Mouse (Mus musculus) neural tube, embryonic 11.5 days (tissue): ENCODE data around the gene Adamts14. TPM values are rescaled to one million over a fixed set of nuclear protein-coding genes. Genes with fewer than 3 reads are reported as not detected.

Experiments
- ATAC-seq: fragments of 200-750 bp; cut with Nextera tagmentation; 2 replicates; pipeline ENCODE4 v1.8.0; 2017; ENCODE audit warnings: moderate number of reproducible peaks, mild to moderate bottlenecking, moderate TSS enrichment, moderate library complexity; ENCODE audit not compliant: insufficient read depth, low FRiP score, low TSS enrichment
- DNase-seq: peaks from one replicate; pipeline ENCODE4 v3.0.0-alpha.2; 2015; ENCODE audit warnings: low spot score
- H3K27ac ChIP-seq: fragments of 300-500 bp; sonication (generic); 2 replicates; pipeline ENCODE4 v1.5.1; 2014; ENCODE audit warnings: low read depth, mild to moderate bottlenecking, low read length
- H3K27me3 ChIP-seq: fragments of 300-500 bp; sonication (generic); 2 replicates; pipeline ENCODE4 v1.6.1; 2014; ENCODE audit warnings: mild to moderate bottlenecking, low read length, mixed read lengths; ENCODE audit not compliant: control insufficient read depth, insufficient read depth
- H3K36me3 ChIP-seq: fragments of 300-500 bp; sonication (generic); 2 replicates; pipeline ENCODE4 v1.6.1; 2014; ENCODE audit warnings: mild to moderate bottlenecking, low read length, moderate library complexity, mixed read lengths; ENCODE audit not compliant: control insufficient read depth, insufficient read depth
- H3K4me1 ChIP-seq: fragments of 300-500 bp; sonication (generic); 2 replicates; pipeline ENCODE4 v1.6.1; 2014; ENCODE audit warnings: low read length, mixed read lengths; ENCODE audit not compliant: control insufficient read depth, insufficient read depth
- H3K4me2 ChIP-seq: fragments of 300-500 bp; sonication (generic); 2 replicates; pipeline ENCODE4 v1.6.1; 2014; ENCODE audit warnings: low read depth, mild to moderate bottlenecking, moderate library complexity
- H3K4me3 ChIP-seq: fragments of 300-500 bp; sonication (generic); 2 replicates; pipeline ENCODE4 v1.5.1; 2014; ENCODE audit warnings: low read depth, low read length
- H3K9ac ChIP-seq: fragments of 300-500 bp; sonication (generic); 2 replicates; pipeline ENCODE4 v1.6.1; 2014; ENCODE audit warnings: mild to moderate bottlenecking, low read length
- H3K9me3 ChIP-seq: fragments of 300-500 bp; sonication (generic); 2 replicates; pipeline ENCODE4 v1.6.1; 2016; ENCODE audit warnings: low read length; ENCODE audit not compliant: control insufficient read depth
- WGBS: fragments of 180-500 bp; shearing (Covaris S2); extraction: QIAGEN DNeasy Blood & Tissue Kit; methylation state at CpG from one replicate; pipeline ENCODE4 v1.1.7; 2014; 5-methylcytosine and 5-hydroxymethylcytosine counted together
- polyA plus RNA-seq: library from polyadenylated mRNA; unstranded; fragments of >200 nt; fragmentation: Nextera tagmentation; extraction: Ambion mirVana; gene quantifications from 2 replicates; pipeline ENCODE4 v1.2.1, GENCODE M21; 2014

Gene Adamts14
- polyA plus RNA-seq, 1 experiment from 2014 or later = 0.34 TPM

DNA sequence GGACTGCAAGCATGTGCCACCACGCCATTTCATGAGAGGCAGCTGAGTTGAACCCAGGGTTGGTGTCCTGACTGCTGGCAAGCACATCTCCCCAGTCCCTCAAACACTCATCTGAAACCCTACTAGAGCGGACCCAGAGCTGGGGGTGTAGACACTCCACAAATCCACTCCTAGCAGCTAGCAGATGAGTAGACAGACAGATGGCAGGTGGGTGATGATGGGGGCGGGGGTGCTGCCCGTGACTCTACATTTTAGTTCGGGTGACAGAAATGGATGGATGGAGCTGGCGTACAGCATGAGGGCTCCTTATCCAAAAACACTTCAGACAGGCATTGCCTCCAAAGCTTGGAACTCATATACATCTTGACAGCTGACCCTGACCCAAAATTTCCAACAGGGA is 26.9 kb downstream of the Adamts14 start:
- Histone ChIP-seq H3K4me3 (no peak overlapping the region), H3K4me2 (no peak overlapping the region), H3K27ac (no peak overlapping the region), H3K9ac (no peak overlapping the region), H3K27me3 (no peaks in the 10 kb centered on the region), H3K9me3 (no peaks in the 10 kb centered on the region), H3K36me3 (no peaks in the 10 kb centered on the region), H3K4me1 (no peaks in the 10 kb centered on the region)
- ATAC-seq (no peak), DNase-seq (no peak)
- 84% methylated on average over 6 of the region's 6 CpGs for WGBS

DNA sequence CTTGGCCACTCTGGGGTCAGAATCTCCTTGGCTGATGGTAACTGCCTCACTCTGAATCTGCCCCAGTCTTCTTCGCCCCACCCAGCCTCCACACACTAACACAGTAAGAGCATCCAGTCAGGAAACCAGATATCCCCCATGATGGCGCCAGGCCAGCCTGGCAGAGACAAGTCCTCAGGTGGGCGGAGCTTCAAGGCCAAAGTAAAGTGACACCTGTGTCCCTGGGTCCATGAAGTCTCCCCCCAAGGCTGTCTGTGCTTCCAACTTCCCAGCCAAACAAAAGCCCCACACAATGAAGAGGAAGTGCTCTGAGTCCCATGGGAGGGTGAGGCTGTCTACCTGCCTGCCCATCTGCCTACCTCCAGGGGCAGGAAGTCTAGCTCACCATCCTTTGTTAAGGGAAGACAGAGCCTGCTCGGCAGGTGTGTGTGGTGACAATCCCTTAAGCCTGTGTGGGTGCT is 31.2 kb downstream of the Adamts14 start:
- Histone ChIP-seq H3K27me3 (no peaks in the 10 kb centered on the region), H3K36me3 (no peaks in the 10 kb centered on the region), H3K27ac (no peak overlapping the region), H3K4me1 (no peaks in the 10 kb centered on the region), H3K4me2 (no peak overlapping the region), H3K4me3 (no peak overlapping the region), H3K9me3 (no peaks in the 10 kb centered on the region), H3K9ac (no peak overlapping the region)
- DNase-seq (no peak), ATAC-seq (no peak)
- WGBS = 71% methylated on average over 4 of the region's 4 CpGs

DNA sequence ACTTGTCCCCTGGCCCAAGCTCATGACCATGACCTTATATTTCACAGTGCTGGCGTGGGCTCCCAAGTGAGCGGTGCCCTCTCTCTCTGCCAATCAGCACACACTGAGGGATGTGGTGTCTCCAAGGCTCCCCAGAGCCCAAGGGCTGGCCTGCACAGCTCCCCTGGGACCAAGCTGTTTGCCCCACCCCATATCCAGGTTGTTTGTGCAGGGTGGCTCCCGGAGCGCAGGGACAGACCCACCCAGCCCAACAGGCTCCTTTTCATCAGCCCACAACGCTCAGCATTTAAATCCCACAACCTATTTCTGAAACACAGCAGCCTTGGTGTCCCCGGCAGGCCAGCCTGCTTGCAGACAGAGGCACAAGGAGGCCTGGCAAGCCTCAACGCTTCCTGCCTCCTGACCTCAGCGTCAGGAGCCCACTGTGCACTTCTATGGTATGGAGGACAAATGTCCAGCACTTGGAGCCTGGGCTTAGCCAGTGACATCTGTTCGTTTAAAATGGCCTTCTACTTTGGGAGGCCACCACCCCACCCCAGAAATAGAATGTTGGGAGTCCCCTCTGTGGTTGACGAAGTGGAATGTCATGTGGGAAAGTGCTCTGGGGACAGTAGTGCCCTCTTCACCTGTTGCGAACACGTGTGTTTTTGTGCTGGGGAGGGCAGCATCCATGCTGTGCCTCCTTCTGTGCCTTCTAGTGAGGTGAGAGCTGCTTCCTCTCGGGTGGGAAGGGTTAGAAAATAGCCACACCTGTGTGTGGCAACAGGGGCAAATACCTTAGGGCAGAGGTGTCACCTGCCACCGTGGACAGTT is 32.9 kb downstream of the Adamts14 start:
- WGBS = 74% methylated on average over 14 of the region's 14 CpGs
- Histone ChIP-seq H3K4me1 (no peaks in the 10 kb centered on the region), H3K4me3 (no peak overlapping the region), H3K4me2 (no peak overlapping the region), H3K9ac (no peak overlapping the region), H3K36me3 (no peaks in the 10 kb centered on the region), H3K9me3 (no peaks in the 10 kb centered on the region), H3K27ac (no peak overlapping the region), H3K27me3 (no peaks in the 10 kb centered on the region)
- ATAC-seq = no peak
- DNase-seq = no peak

DNA sequence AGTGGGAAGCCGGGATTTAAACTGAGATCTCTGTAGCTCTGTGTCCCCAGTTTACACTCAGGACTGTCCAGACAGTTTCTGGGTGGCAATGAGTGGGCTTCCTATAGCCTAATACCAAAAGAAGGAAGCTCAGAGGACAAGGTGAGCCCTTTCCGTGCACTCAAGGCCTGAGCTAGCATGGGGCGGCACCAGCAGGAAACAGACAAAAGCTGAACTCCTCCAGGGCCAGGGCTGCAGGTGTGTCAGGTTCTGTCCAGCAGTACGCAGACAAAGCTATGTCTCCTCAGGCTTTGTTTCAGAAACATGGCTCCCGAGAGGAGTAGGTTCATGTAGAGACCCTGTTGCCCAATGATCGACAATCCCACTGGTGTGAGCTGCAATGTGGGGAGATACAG is 35.9 kb downstream of the Adamts14 start:
- no peak overlapping the region for H3K4me3 ChIP-seq
- no peak overlapping the region for H3K4me2 ChIP-seq
- WGBS = 80% methylated on average over 6 of the region's 6 CpGs
- no peaks in the 10 kb centered on the region for H3K4me1 ChIP-seq
- DNase-seq = no peak
- no peaks in the 10 kb centered on the region for H3K27me3 ChIP-seq
- no peak overlapping the region for H3K27ac ChIP-seq
- H3K9ac ChIP-seq = no peak overlapping the region
- no peaks in the 10 kb centered on the region for H3K9me3 ChIP-seq
- H3K36me3 ChIP-seq = no peaks in the 10 kb centered on the region
- no peak for ATAC-seq

DNA sequence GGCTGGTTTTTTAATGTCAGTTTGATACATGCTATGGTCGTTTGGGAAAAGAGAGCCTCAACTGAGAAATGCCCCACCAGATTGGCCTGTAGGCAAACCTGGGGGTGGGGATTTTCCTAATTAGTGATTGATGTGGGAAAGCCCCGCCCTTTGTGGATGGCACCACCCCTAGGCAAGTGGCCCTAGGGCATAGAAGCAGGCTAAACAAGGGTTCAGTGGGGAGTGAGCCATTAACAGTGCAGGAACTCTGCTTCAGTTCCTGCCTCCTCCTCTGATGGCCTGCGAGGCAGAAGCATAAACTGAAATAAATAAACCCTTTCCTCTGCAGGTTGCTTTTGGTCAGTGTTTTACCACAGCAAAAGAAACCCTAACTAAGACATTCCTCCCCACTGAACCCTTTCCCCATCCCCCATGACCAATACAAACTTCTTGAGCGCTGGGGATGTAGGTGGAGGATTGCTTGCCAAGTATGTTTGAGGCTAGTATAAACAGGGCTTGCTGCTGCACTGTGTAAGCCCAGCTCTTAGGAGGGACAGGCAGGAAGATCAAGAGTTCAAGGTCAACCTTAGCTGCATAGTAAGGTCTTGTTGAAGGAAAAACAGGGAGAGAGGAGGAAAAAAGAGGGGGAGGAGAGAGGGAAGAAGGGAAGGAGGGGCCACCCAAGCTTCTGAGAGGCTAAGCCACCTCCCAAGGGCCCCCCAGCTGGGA is 36.4 kb downstream of the Adamts14 start:
- no peak overlapping the region for H3K4me2 ChIP-seq
- H3K27me3 ChIP-seq = no peaks in the 10 kb centered on the region
- no peaks in the 10 kb centered on the region for H3K4me1 ChIP-seq
- H3K9me3 ChIP-seq = no peaks in the 10 kb centered on the region
- H3K36me3 ChIP-seq = no peaks in the 10 kb centered on the region
- H3K27ac ChIP-seq = no peak overlapping the region
- WGBS = 60% methylated on average over 4 of the region's 4 CpGs
- H3K9ac ChIP-seq = no peak overlapping the region
- H3K4me3 ChIP-seq = no peak overlapping the region
- ATAC-seq (no peak), DNase-seq (no peak)

DNA sequence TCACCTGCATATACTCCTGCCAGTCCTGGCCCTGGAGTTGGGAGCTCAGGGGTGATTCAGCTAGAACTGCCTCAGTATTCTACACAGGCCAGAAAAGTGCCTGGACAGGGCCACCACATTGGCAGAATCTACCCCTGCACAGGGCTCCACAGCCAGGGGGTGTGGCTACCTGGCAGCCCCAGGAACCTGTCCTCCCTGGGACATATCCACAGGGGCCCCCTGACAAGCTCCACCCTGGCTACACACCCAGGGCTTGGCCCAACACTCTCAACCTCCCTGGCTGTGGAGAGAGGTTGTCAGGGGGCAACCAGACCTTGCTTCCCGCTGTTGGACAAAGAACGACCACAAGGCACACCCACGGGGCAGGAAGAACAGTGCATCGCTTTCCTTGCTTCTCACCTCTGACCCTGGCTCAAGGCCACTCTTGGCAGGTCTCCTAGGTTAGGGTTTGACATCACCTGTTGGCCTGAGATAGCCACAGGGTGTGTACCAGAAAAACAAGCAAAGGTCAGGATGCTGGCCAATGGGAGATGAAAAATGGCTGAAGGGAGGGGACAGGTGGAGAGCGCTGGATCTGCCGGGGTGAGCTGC is 37.5 kb downstream of the Adamts14 start:
- no peak overlapping the region for H3K9ac ChIP-seq
- ATAC-seq (no peak), DNase-seq (no peak)
- no peak overlapping the region for H3K4me3 ChIP-seq
- H3K4me2 ChIP-seq = no peak overlapping the region
- no peaks in the 10 kb centered on the region for H3K36me3 ChIP-seq
- H3K9me3 ChIP-seq = no peaks in the 10 kb centered on the region
- no peak overlapping the region for H3K27ac ChIP-seq
- H3K4me1 ChIP-seq = no peaks in the 10 kb centered on the region
- WGBS = 91% methylated on average over 6 of the region's 6 CpGs
- no peaks in the 10 kb centered on the region for H3K27me3 ChIP-seq

DNA sequence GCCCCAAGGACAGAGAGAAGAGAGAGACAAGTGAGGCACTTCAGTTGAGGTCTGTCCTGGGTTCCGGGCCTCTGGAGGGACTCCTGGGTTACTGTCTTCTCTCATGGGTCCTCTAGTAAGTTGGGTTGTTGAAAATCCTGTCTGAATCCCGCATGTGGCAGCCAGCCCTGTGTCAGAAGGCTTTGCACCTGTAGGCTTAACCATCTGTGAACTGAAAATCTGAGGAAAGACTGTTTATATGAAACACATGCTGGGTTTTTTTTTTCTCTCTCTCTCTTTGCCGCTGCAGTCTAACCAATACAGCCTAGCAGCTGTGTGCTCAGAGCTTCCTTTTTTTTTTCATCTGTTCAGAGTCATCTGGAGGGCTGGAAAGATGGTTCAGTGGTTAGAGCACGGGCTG is 38.9 kb downstream of the Adamts14 start:
- no peak overlapping the region for H3K27ac ChIP-seq
- no peaks in the 10 kb centered on the region for H3K4me1 ChIP-seq
- H3K4me2 ChIP-seq = no peak overlapping the region
- no peaks in the 10 kb centered on the region for H3K27me3 ChIP-seq
- WGBS = 73% methylated on average over 4 of the region's 4 CpGs
- ATAC-seq (no peak), DNase-seq (no peak)
- H3K9ac ChIP-seq = no peak overlapping the region
- no peaks in the 10 kb centered on the region for H3K36me3 ChIP-seq
- no peak overlapping the region for H3K4me3 ChIP-seq
- H3K9me3 ChIP-seq = no peaks in the 10 kb centered on the region

DNA sequence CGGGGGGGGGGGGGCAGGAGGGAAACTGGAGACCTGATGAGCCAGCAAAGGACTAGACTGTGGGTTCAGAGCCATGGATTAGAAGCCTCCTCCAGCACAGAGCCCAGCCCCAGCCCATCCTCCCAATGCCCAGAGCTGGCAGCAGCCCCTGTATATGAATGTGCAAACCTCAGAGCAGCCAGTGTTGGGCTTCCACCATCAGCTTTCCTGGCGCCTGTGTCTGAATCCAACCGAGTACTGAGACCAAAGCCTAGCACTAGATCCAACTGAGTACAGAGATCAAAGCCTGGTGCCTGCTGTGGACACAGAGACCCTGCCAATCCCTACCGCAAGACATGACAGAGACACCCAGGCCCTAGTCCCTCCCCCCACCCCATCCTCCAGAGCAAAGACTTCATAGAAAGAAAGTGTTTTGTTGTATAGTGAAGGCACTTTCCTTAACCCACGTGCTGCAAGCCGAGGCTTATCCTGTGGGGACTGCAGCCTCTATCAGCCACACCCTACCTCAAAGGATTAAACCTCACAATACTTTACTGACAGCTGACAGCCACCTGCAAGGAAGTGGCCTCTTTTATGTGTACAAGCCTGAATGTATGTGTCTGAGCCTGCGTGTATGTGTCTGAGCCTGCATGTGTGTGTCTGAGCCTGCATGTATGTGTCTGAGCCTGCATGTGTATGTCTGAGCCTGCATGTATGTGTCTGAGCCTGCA is 40.2 kb downstream of the Adamts14 start:
- DNase-seq = no peak
- 47% methylated on average over 7 of the region's 7 CpGs for WGBS

More for the DNA sequence above, 40.2 kb downstream of the Adamts14 start:
- no peaks in the 10 kb centered on the region for H3K36me3 ChIP-seq
- no peak overlapping the region for H3K4me2 ChIP-seq
- H3K27ac ChIP-seq = no peak overlapping the region
- H3K9me3 ChIP-seq = no peaks in the 10 kb centered on the region
- no peak for ATAC-seq
- H3K4me3 ChIP-seq = no peak overlapping the region
- H3K27me3 ChIP-seq = no peaks in the 10 kb centered on the region
- H3K4me1 ChIP-seq = no peaks in the 10 kb centered on the region
- no peak overlapping the region for H3K9ac ChIP-seq
